In the genomic region with DNA sequence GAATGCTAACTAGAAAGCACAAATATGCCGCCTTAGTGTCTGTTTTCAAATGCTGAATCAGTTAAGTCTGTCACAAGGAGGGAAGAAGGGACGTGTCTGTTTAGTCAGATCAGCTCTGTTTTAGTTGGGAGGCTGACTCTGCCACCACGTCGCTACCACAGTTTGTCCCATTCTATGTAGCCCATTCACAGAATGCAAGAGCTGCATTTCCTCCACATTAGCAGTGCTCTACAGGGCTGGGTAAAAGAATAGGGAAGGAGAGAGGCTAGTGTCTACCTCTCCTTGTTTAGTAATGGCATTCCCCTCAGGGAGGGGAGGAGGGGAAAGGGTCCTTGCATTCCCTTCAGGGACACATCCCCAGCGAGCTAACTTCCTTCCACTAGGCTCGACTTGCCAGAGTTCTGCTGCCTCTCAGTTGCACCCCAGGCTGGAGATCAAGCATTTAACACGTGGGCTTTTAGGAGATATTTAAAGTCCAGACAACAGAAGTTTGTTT, we compare ENCODE assay signal across 12 mouse cellular contexts.
DNase-seq lines count a peak whose midpoint lies in the region; ATAC-seq and TF ChIP-seq lines count a peak whose summit lies in the region.
"Had no signal": no experiment of that assay in that cellular context is flagged by ENCODE, and none has a peak within 500 bp of the region (broad histone marks: within the 10 kb centered on the region; RNA-seq: fewer than 3 reads in every experiment).

No protein-coding gene starts in this region.

- no peaks in the 10 kb centered on the region for H3K36me3 ChIP-seq in forebrain, embryonic 15.5 days
- no peaks in the 10 kb centered on the region for H3K36me3 ChIP-seq in forebrain, embryonic 11.5 days (ENCODE audit: control insufficient read depth, insufficient read depth, low read length)
- no peaks in the 10 kb centered on the region for H3K36me3 ChIP-seq in heart, postnatal 0 days (replicated peaks; ENCODE audit: control insufficient read depth, insufficient read depth, low read length)
- H3K36me3 ChIP-seq in ES-Bruce4 (ENCODE audit: control insufficient read depth, insufficient read depth, low read length, poor library complexity, severe bottlenecking) = no peaks in the 10 kb centered on the region
- no peaks in the 10 kb centered on the region for H3K36me3 ChIP-seq in hindbrain, embryonic 16.5 days (ENCODE audit: control insufficient read depth, insufficient read depth, low read length)

- no peak overlapping the region for H3K4me2 ChIP-seq in forebrain, embryonic 15.5 days (replicated peaks)
- H3K4me2 ChIP-seq in forebrain, embryonic 11.5 days (ENCODE audit: low read depth, low read length, severe bottlenecking) = no peak overlapping the region
- peak overlapping the region; percentile 25; the same call in 1 of the 2 replicates for H3K4me2 ChIP-seq in heart, postnatal 0 days (ENCODE audit: low read depth, low read length)
- no peak overlapping the region for H3K4me2 ChIP-seq in hindbrain, embryonic 16.5 days (ENCODE audit: low read length)

- 34% methylated on average over 7 of the region's 7 CpGs for WGBS in forebrain, embryonic 15.5 days
- WGBS in forebrain, embryonic 11.5 days = 45% methylated on average over 7 of the region's 7 CpGs
- 21% methylated on average over 7 of the region's 7 CpGs for WGBS in heart, postnatal 0 days
- 44% methylated on average over 7 of the region's 7 CpGs for WGBS in hindbrain, embryonic 16.5 days

- H3K27ac ChIP-seq in forebrain, embryonic 15.5 days (replicated peaks) = no peak overlapping the region; the same call in 1 of the 2 replicates
- no peak overlapping the region for H3K27ac ChIP-seq in forebrain, embryonic 11.5 days (ENCODE audit: low read depth, low read length)
- 0 out of 2 replicates have a peak overlapping the region, but pooled peaks have one; percentile 20 for H3K27ac ChIP-seq in heart, postnatal 0 days (ENCODE audit: low read depth)
- H3K27ac ChIP-seq in ES-Bruce4 (ENCODE audit: insufficient read depth, low read length) = peak overlapping the region; percentile 20; the same call in 1 of the 2 replicates
- H3K27ac ChIP-seq in embryonic fibroblast, embryonic 13.5 days (ENCODE audit: insufficient read depth, low read length) = peak overlapping the region; percentile 12; the same call in 1 of the 2 replicates
- H3K27ac ChIP-seq in hindbrain, embryonic 16.5 days (ENCODE audit: low read depth, low read length) = no peak overlapping the region
- H3K27ac ChIP-seq: layer of hippocampus, adult 2 months had no signal

- H3K4me1 ChIP-seq in forebrain, embryonic 15.5 days = peaks cover 4% of the 10 kb centered on the region; the same call in 1 of the 2 replicates
- no peaks in the 10 kb centered on the region; the same call in 1 of the 2 replicates for H3K4me1 ChIP-seq in forebrain, embryonic 11.5 days (replicated peaks; ENCODE audit: control insufficient read depth, insufficient read depth, low read length)
- H3K4me1 ChIP-seq in heart, postnatal 0 days (ENCODE audit: control insufficient read depth, insufficient read depth) = peaks cover 5% of the 10 kb centered on the region; the same call in 1 of the 2 replicates
- H3K4me1 ChIP-seq in ES-Bruce4 (ENCODE audit: control insufficient read depth, insufficient read depth, low read length) = peaks cover 1% of the 10 kb centered on the region
- peaks cover 6% of the 10 kb centered on the region for H3K4me1 ChIP-seq in embryonic fibroblast, embryonic 13.5 days (ENCODE audit: control insufficient read depth, insufficient read depth, low read length)
- H3K4me1 ChIP-seq in hindbrain, embryonic 16.5 days (ENCODE audit: control insufficient read depth, insufficient read depth, low read depth, low read length) = no peaks in the 10 kb centered on the region

- H3K9ac ChIP-seq in forebrain, embryonic 15.5 days (replicated peaks) = no peak overlapping the region
- no peak overlapping the region for H3K9ac ChIP-seq in forebrain, embryonic 11.5 days (ENCODE audit: low read length)
- H3K9ac ChIP-seq in heart, postnatal 0 days (replicated peaks; ENCODE audit: low read depth, low read length) = no peak overlapping the region
- no peak overlapping the region for H3K9ac ChIP-seq in ES-Bruce4 (ENCODE audit: low read depth, poor library complexity, severe bottlenecking)
- H3K9ac ChIP-seq in hindbrain, embryonic 16.5 days (ENCODE audit: low read depth, low read length) = no peak overlapping the region

- TF ChIP-seq POLR2A in ES-Bruce4 (IDR thresholded peaks at IDR 0.05; ENCODE audit: insufficient read depth, low read length) = no peak
- no peak for TF ChIP-seq POLR2A in embryonic fibroblast, embryonic 13.5 days (IDR thresholded peaks at IDR 0.05; ENCODE audit: low read depth, low read length)

- TF ChIP-seq EP300 in heart, postnatal 0 days (IDR thresholded peaks at IDR 0.05; ENCODE audit: low read depth) = no peak
- TF ChIP-seq EP300 in ES-Bruce4 (IDR thresholded peaks at IDR 0.05; ENCODE audit: insufficient read depth, low read depth, low read length) = no peak

- no peak for TF ChIP-seq CTCF in heart, postnatal 0 days (IDR thresholded peaks at IDR 0.05; ENCODE audit: low read depth)
- no peak for TF ChIP-seq CTCF in ES-Bruce4 (IDR thresholded peaks at IDR 0.05; ENCODE audit: low read depth, low read length)
- no peak for TF ChIP-seq CTCF in embryonic fibroblast, embryonic 13.5 days (IDR thresholded peaks at IDR 0.05; ENCODE audit: borderline replicate concordance, insufficient read depth, low read length)

- H3K27me3 ChIP-seq in forebrain, embryonic 15.5 days = no peaks in the 10 kb centered on the region
- no peaks in the 10 kb centered on the region for H3K27me3 ChIP-seq in forebrain, embryonic 11.5 days (ENCODE audit: control insufficient read depth, insufficient read depth, low read length)
- no peaks in the 10 kb centered on the region for H3K27me3 ChIP-seq in heart, postnatal 0 days (ENCODE audit: control insufficient read depth, insufficient read depth, low read length)
- H3K27me3 ChIP-seq in ES-Bruce4 (ENCODE audit: control insufficient read depth, insufficient read depth, low read length, poor library complexity, severe bottlenecking) = no peaks in the 10 kb centered on the region
- no peaks in the 10 kb centered on the region for H3K27me3 ChIP-seq in hindbrain, embryonic 16.5 days (replicated peaks; ENCODE audit: control insufficient read depth, insufficient read depth, low read length)

- no peak for DNase-seq in forebrain, embryonic 11.5 days (ENCODE audit: low spot score)
- no peak for DNase-seq in heart, postnatal 0 days (ENCODE audit: low spot score)
- no peak for DNase-seq in heart, adult 8-10 months (ENCODE audit: low spot score)
- DNase-seq in spleen, postnatal 14 days (ENCODE audit: low spot score in 2 of 2) = no peak
- DNase-seq: adrenal gland, adult 2 months; cerebellum, adult 18-20 months; kidney, adult 18-20 months had no signal

- no peak overlapping the region for H3K4me3 ChIP-seq in forebrain, embryonic 15.5 days
- H3K4me3 ChIP-seq in forebrain, embryonic 11.5 days (ENCODE audit: low read depth, low read length) = no peak overlapping the region
- H3K4me3 ChIP-seq in heart, postnatal 0 days (ENCODE audit: low read depth, low read length) = 0 out of 2 replicates have a peak overlapping the region, but pooled peaks have one; percentile 3
- no peak overlapping the region for H3K4me3 ChIP-seq in ES-Bruce4 (ENCODE audit: low read depth, low read length)
- H3K4me3 ChIP-seq in embryonic fibroblast, embryonic 13.5 days (ENCODE audit: insufficient read depth, low read length) = no peak overlapping the region
- H3K4me3 ChIP-seq in hindbrain, embryonic 16.5 days (ENCODE audit: low read length) = no peak overlapping the region
- H3K4me3 ChIP-seq: layer of hippocampus, adult 2 months had no signal

- ATAC-seq in forebrain, embryonic 15.5 days (replicated peaks) = 0 out of 2 replicates have a peak, but pooled peaks have one; percentile 35
- no peak for ATAC-seq in forebrain, embryonic 11.5 days (replicated peaks; ENCODE audit: low FRiP score)
- no peak for ATAC-seq in heart, postnatal 0 days (ENCODE audit: insufficient read depth, low read depth)
- ATAC-seq in hindbrain, embryonic 16.5 days = no peak

- H3K9me3 ChIP-seq in forebrain, embryonic 15.5 days = no peaks in the 10 kb centered on the region
- H3K9me3 ChIP-seq in forebrain, embryonic 11.5 days (ENCODE audit: control insufficient read depth, low read length) = no peaks in the 10 kb centered on the region
- H3K9me3 ChIP-seq in heart, postnatal 0 days (replicated peaks; ENCODE audit: control insufficient read depth, low read length) = no peaks in the 10 kb centered on the region
- H3K9me3 ChIP-seq in ES-Bruce4 (replicated peaks; ENCODE audit: control insufficient read depth, insufficient read depth, low read length, poor library complexity, severe bottlenecking) = no peaks in the 10 kb centered on the region
- no peaks in the 10 kb centered on the region for H3K9me3 ChIP-seq in hindbrain, embryonic 16.5 days (ENCODE audit: control insufficient read depth, low read length)

Comparison
In these comparisons a context has a peak if more than half of its experiments do, and no peak if none do; other contexts are left out.
1. H3K27ac ChIP-seq: peak in heart, postnatal 0 days (single experiment), ES-Bruce4 (single experiment) and embryonic fibroblast, embryonic 13.5 days (single experiment); none in forebrain, embryonic 15.5 days (single experiment), forebrain, embryonic 11.5 days (single experiment) and hindbrain, embryonic 16.5 days (single experiment).